Mouse (Mus musculus): ENCODE results near the gene Gm37240.

- TF ChIP-seq CTCF (IDR thresholded peaks at IDR 0.05; ENCODE audit: borderline replicate concordance, insufficient read depth, low read length) (no peak), POLR2A (IDR thresholded peaks at IDR 0.05; ENCODE audit: low read depth, low read length) (no peak)
Measured at GRCm38 (mm10) chr3:84866866-84867265, 1020.5 kb downstream of the Gm37240 start.
